Mouse (Mus musculus): ENCODE measurements around the gene Ahdc1. TPM values are rescaled to one million over a fixed set of nuclear protein-coding genes. Genes with fewer than 3 reads are reported as not detected.
"Not testable (repeated sequence)": the region's sequence is repeated elsewhere in the genome, so short reads cannot be mapped to it uniquely, and the experiment has no call there.

The Ahdc1 gene
- polyA plus RNA-seq, 1 experiment, result 18.3 TPM

DNA sequence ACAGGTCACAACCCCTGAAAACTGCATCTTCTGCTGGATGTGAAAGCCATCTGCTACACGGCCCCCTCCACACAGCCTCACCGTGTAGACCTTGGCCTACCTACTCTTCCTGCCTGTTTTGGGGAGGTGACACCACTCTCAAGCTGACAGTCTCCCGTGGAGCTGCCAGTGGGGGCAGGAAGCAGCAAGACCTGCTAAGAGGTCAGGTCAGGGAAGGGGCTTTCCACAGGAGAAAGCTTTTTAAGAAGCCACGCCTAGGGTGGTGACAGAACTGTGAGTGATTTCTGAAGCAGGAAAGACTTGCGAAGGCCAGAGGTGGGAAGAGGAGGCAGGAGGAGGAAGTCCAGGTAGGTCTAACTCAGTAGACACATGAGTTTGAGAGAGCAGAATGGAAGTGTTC is 67.9 kb downstream of the Ahdc1 start:
- no peak for DNase-seq (ENCODE audit: low read depth)

DNA sequence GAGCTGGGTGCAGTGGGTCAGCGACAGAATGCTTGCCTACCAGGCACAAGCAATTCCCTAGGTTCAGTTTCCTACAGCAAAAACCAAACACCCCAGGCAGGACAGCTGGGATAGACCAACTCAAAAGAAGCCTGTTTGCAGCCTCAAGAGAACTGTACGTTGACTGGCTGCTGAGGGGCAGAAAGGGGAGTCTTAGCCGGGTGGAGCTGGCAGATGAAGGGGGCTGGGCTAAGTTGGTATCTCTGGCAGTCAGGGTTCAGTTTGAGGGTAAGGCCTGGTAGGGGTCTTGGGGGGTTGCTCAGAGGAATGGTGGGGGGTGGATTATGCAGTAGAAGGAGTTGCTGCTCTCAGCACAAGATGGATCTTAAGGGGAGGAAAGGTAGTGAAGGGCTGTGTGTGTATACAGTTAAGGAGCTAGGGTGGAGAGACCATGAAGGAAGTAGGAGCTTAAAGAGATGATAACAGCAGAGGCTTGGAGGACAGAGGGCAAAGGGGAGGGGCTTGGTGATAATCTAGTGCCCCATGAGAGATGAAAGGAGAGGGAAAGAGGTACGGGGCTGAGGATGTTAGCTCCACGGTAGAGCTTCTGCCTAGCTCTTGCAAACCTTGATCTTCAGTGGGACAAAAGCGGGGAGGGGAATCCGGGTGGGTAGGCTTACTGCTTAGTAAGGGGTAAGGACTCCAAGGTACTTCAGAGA is 68.5 kb downstream of the Ahdc1 start:
- no peak for DNase-seq (ENCODE audit: low read depth)

DNA sequence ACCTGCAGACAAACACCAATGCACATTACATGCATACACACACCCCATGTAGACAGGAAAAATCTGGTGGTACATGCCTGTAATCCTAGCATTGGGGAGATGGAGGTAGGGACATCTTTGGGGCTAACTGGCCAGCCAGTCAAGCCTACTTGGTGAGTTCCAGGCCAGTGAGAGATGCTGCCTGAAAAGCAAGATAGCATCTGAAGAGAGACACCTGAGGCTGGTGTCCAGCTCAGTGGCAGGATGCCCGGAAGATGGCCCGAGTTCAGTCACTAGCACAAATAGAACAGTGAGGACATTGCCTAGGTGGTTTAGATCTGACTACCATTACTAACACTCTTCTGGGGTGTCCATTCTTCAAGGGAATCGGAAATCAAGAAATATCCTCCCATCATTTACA is 69.8 kb downstream of the Ahdc1 start:
- no peak for DNase-seq (ENCODE audit: low read depth)

DNA sequence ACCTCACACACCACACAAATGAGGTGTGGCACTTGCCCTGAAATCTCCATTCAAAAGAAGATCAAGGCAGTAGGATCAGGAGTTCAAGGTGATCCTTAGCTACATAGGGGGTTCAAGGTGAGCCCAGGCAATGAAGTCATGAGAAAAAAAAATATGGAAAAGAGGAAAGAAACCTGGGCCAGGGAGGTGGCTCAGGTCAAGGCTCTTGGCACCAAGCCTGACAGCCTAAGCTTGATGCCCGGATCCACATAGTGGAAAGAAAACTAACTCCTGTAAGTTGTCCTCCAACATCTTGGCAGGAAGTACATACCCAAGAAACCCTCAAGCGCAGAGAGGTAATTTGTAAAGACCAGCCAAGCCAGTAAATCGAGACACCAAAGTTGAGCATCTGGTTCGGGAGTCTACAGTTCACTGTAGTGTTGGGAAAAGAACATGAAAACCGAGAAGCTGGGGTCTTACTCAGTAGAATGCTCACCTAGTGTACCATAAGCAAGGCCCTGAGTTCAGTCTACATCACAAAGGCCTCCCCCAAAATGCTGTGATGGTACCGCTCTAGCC is 71.2 kb downstream of the Ahdc1 start:
- no peak for DNase-seq (ENCODE audit: low read depth)

DNA sequence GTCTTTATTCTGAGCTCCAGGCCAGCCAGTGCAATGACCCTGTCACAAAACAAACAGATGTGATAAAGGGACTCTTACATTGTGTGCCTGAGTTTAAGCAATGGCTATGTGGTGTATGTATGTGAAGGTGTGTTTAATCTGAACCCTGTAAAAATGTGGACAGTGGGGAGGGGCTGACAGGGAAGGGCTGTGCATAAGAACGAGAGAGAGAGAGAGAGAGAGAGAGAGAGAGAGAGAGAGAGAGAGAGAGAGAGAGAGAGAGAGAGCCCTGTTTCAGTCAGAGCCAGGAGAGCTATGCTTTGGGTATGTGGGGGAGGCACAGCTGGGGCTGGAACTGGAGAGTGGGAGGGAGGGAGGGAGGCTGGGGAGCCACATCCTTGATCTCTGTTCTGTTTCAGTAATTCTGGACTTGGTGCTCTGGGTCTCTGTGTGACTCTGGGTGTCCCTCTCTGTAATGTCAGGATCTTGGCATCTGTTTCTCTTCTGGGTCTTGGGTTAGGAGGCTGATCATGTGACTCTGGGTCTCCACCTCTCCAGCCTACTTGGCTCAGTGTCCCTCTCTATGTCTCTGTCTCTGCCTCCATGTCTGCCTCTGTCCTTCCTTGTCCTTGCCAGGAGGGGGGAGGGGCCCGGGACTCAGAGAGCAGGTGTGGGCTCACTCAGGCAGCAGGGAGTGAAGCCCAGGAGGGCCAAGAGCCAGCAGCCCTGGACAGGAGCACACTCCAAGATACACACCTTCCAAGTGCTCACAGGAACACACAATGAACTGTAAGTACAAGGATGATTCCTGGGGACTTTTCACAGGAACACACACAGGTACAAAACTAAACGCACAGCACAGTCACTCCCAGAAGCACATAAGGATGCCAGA is 73.2 kb downstream of the Ahdc1 start:
- DNase-seq (ENCODE audit: low read depth), result no peak

DNA sequence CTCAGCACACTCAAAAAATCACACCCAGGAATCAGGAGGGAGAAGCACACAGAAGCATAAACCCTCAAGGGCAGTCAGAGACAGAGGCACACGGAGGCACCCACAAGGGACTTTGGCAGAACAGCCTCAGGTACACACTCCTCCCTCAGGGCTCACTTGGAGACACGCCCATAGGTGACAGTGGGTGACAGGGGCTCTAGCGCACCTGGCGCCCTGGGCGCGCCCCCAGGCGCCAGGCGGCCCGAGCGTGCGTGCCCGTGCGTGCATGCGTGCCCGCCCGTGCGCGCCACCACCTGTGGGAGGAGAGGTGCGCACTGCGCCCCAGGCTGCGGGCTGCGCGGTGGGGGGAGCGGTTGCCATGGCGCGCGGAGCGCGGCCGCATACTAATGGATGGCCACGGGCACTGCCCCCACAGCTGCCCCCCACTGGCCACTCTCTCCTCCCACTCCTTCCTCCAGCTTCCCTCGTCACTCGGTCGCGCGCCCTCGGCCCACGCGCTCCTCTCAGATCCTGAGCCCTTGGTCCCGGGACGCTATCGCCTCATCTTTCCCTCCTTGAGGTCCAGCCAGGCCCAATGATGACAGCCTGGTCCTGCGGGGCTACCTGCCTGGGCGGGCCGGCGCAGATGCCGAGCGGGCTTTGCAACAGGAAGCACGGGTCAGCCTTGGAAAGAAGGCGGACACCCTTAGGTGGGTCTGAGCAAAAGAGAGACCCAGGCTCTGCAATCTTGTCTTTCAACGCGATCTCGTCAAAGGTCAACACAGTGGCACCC is 74.1 kb downstream of the Ahdc1 start:
- DNase-seq (ENCODE audit: low read depth), result no peak

DNA sequence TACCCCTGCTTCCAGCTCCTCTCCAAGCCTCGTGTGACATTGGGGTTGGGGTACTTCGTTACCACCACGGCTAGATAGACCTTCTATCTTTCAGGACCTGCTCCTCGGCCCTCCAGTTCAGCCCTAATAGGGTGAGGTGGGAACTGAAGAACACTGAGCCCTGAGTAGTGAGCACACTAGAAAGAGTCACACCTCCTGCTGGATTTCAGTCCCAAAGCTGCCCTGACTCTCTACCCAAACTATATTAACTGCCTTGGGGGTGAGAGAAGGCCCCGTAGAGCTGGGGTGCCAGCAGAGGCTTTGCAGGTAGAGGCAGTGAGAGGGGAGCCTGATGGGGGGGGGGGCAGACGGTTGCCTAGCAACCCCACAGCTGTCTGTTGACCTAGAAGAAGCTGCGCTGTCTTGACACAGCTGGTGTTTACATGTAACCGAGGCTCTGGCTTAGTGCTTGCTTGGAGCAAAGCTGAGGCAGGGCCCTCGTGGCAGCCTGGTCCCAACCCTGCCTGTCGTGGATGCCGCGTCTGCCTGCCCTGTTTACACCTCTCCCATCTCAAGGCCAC is 74.8 kb downstream of the Ahdc1 start:
- no peak for DNase-seq (ENCODE audit: low read depth)

DNA sequence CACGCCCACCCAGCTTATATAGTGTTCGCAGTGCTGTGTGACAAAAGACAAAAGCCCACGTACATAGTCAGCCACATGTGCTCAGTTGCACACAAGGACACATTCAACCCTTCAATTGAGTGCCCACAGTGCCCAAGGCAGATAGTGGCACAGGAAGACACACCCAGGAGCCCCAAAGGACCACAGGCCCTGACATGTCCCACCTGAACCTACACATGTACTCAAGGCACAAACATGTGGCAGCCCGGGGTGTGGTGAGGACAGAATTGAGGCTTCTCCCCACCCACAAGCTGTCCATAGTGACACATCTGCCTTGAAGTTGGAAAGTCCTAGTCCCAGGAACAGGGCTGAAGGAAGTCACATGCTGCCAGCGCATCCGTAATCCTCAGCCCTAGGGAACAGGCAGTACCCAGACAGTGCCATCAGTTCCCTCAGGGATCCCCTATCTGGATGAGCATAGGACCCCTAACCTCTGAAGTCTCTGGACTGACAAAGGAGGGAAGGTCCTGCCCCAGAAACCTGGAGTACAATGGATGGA is 76.2 kb downstream of the Ahdc1 start:
- no peak for DNase-seq (ENCODE audit: low read depth)

DNA sequence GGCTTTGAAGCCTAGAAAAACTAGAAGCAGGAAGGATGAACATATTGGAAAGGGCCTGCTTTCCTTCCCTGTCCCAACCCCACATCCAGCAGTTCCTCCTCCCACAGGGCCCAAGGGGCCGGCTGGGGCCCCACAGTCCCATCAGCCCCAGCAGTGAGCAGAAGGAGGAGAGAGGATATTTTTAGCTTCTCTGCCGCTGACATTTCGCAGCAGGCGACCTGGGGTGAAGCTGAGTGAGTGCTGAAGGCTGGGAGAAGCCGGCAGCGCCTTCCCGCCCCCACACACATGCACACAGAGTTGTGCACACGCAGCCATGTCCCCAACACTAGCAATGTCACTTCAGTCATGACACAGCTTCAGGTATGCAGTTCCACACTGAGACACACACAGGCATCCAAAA is 76.8 kb downstream of the Ahdc1 start:
- no peak for DNase-seq (ENCODE audit: low read depth)

DNA sequence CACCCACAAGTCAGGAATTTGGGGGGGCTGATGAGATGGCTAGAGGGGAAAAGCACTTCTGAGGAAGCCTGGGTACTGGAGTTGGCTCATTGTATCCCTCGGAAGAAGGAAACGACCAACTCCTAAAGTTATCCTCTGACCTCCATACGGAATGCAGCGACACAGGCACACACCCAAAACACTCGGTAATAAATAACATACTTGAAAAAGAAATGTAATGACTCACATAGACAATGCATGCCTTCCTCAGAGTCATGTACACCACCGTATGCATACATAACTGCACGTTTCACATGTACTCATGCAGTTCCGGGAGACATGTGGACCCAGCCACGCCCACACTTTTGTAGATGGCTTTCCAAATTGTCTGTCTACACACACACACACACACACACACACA is 78.3 kb downstream of the Ahdc1 start:
- DNase-seq (ENCODE audit: low read depth), result no peak

DNA sequence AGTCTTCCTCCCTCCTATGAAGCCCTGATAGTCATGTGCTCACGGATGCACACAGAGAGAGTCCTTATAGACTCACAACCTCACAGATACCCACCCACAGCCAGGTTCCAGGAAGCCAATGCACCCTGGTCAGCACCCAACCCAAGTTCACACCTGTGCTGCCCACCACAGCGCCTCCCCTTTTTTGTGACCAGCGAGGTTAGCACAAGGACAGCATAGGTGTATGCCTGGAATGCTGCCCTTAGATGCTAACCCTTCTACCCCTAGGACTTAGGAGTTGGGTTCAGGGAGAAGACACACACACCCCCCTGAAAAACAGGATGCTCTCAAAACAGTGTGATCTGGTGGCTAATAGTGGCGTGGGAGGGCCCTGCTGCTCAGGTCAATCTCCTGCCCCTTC is 78.7 kb downstream of the Ahdc1 start:
- DNase-seq (ENCODE audit: low read depth), result no peak

DNA sequence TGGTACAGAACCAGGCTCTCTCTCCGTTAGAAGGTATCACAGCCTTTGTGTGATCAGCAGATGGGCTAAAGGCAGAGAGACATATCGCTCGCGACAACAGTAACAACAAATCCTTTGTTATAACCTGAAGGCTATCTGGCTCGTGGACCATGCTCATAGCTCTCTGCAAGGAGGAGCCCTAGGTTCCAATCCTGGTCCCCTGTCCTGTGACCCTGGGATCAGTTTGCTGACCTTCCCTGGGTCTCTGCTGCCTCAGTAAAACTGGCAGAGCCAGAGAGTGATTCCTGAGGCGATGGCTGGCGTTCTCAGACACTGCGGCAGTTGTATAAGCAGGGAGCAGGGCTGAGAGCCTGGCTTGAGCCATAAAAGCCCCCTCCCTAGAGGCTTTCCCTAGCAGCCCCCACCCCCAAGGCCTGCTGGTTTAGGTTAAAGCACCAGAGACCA is 79.2 kb downstream of the Ahdc1 start:
- no peak for DNase-seq (ENCODE audit: low read depth)

DNA sequence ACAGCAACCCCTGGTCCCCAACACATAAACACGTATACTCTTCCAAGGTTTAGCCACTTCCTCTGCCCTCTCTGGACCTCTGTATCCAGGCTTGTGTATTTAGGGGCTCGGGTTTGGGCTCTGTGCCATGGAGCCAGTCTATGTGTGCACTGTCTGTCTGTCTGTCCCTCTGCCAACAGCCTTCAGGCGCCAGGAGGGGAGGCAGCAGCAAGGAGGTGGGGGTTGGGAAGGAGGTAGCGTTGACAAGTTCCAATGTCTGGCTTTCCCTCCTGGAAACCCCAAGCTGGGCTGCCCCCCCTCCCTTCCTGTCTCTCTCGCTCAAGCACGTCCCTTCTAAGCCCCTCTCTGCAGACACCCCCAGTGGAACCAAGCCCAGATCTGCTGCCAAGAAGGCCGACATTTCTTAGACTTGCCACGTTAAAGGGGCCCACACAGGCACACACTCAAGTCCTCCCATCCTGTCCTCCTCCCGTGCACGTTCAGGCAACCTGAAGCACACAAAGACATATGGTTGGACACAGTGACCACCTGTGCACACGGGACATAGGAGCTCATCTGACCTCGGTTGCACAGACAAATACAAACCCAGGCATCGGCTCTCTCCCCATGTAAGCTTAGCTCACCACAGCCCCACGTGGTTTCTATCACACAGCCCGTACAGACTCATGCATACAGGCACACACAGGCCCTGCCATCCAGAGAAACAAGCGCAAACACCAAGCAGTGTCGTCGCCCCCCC is 79.8 kb downstream of the Ahdc1 start:
- DNase-seq (ENCODE audit: low read depth), result no peak

DNA sequence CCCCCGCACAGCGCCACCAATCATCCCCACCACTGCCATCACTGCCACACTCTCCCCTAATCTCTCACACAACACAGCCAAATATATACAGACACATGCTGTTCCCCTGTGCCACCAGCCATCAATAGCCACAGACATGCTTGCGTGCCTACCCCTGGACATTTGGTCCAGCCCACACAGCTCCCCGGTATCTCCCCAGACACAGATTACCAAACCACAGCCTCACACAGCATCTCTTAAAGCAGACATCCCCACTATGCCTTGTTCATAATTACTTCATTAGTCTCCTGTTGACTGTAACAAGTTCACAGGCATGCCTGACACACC is 80.4 kb downstream of the Ahdc1 start:
- DNase-seq (ENCODE audit: low read depth), result no peak

DNA sequence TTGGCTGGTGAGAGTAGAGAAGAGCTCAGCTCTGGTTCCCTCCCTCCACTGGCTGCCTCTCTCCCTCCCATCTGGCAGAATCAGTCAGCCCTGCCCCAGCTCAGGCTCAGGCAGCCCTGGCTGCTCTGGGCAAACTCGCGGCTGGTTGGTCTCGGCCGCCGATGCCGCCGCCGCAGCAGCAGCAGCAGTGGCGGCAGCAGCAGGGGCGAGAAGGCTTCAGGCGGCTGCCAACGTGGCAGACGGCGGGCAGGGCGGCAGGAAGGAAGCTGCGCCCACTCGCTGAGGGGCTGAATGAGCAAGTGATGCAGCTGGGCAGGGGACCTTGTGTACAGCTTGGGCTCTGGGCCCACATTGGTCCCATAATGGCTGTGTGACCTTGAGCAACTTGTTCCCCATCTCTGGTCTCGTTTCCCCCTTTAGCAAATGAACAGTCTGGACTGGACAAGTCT is 81.4 kb downstream of the Ahdc1 start:
- DNase-seq (ENCODE audit: low read depth), result no peak

DNA sequence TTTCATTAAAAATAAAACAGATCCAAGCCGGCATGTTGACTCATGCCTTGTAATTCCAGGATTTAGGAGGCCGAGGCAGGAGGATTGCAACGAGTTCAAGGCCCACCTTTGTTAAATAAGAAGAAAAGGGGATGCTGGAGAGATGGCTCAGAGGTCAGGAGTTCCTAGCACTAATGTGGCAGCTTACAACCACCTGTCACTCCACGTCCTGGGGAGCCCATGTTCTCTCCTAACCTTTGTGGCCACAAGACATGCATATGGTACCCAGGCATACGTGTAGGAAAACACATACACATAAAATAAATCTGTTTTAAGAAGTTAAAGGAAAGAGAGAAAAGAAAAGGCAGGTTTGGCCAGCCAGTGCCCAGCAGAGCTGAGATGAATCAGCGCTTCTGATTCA is 82.0 kb downstream of the Ahdc1 start:
- DNase-seq (ENCODE audit: low read depth), result no peak

DNA sequence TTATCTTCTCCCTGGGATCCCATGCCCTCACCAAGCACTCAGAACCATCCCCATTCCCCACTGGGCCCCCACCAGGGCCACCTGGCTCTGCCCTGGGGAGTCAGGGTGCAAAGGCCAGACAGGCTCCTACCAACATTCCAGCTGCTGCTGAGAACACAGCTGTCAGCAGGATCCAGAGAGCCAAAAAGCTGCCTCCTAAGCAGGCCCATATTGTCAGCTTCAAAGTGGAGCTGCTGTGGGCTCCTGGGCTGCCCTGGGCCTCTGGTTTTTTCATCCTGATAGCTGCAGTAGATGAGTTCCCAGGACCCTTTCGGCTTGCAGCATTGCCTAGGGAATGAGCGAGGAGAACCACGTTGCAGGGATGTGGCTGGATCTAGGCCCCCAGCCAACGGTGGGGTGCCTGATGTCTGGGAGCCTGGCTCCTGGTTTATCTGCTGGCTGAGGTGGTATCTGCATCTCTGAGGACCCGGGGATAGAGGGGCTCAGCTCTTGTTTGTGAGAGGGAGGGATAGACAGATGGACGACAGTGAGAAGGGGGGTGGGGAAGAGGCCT is 82.5 kb downstream of the Ahdc1 start:
- no peak for DNase-seq (ENCODE audit: low read depth)

DNA sequence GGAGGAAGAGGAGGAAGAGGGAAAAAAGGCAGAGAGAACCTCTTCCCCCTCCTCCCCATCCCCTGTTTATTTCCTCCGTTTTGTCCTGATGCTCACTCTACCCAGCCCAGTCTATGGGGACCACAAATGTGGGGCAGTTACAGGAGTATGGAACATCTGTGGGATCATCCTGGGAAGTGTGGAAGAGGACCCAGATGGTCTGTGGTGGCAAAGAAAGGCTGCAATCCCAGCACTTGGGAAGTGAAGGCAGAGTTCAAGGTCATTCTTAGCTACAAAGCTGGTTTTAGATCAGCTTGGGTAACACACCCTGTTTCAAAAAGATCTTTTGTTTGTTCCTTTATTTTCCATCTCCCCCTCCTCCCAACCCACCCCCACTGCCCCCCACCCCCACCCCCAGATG is 83.2 kb downstream of the Ahdc1 start:
- no peak for DNase-seq (ENCODE audit: low read depth)

DNA sequence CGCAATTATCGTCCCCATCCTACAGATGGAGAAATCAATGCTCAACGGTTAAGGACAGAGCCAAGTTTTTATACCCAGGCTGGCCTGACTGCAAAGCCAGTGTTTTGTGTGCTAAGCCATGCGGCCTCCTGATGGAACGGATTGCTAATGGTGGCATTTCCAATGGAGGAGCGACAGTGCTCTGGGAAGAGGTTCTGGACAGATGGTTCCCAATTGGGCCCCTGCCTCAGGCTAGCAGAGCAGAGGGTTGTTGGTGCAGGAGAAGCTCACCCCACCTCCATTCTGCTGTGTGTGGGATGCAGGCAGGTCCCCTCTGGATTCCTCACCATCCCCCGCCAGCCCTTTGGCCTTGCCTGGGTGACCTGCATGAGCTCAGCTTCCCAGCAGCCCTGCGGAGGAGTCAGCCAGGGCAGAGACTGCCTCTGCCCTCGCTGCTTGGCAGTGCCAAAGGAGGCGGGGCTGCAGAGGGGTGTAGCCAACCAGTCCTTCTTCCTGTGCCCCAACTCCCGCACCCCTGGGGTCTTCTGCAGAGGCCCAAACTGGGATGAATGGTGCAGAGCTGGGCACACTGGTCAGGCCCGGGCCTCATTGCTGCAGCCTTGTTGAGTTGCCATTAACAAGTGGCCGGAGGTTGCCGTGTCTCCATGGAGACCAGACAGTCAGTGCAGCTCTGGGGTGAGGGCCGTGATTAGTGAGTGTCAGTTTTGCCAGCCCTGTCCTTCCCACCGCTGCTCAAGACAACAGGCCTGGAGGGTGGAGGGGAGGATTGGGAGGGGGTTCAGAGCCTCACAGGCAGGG is 84.1 kb downstream of the Ahdc1 start:
- no peak for DNase-seq (ENCODE audit: low read depth)

DNA sequence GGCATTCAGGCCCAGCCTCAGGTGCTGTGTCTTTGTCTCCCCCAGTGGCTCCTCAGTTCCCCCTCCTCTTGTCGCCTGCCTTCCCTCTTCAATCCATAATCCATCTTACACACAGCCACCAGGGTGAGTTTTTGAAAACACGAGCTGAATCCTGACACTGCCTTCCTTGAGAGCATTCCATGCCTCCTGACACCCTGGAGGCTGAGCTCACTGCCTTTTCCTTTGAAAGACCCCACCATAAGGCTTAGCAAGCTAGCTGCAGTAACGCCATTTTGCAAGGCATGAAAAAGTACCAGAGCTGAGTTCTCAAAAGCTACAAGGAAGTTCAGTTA is 84.6 kb downstream of the Ahdc1 start:
- not testable (repeated sequence) for DNase-seq (ENCODE audit: low read depth)

All from gonadal fat pad, adult 2 months (tissue).